Mouse (Mus musculus) intestine, embryonic 14.5 days (tissue): ENCODE data around the gene Tmem91. TPM values are rescaled to one million over a fixed set of nuclear protein-coding genes. Genes with fewer than 3 reads are reported as not detected.

Experiments used
- ATAC-seq: fragments of 200-750 bp; cut with Nextera tagmentation; replicated peaks from 2 replicates; pipeline ENCODE4 v1.8.0; 2017; ENCODE audit warnings: low read depth, moderate number of reproducible peaks, moderate TSS enrichment, moderate library complexity; ENCODE audit not compliant: low FRiP score, low TSS enrichment
- DNase-seq: peaks from one replicate; pipeline ENCODE4 v3.0.0-alpha.2; 2018; ENCODE audit warnings: low spot score
- H3K27ac ChIP-seq: fragments of 300-500 bp; sonication (generic); 2 replicates; pipeline ENCODE4 v1.5.1; 2014; ENCODE audit warnings: low read depth, mild to moderate bottlenecking, control low read depth
- H3K27me3 ChIP-seq: fragments of 300-500 bp; sonication (generic); replicated peaks from 2 replicates; pipeline ENCODE4 v1.6.1; 2014; ENCODE audit warnings: low read length, control low read depth; ENCODE audit not compliant: control insufficient read depth, insufficient read depth
- H3K36me3 ChIP-seq: fragments of 300-500 bp; sonication (generic); 2 replicates; pipeline ENCODE4 v1.6.1; 2014; ENCODE audit warnings: low read length, control low read depth; ENCODE audit not compliant: control insufficient read depth, insufficient read depth
- H3K4me1 ChIP-seq: fragments of 300-500 bp; sonication (generic); replicated peaks from 2 replicates; pipeline ENCODE4 v1.6.1; 2014; ENCODE audit warnings: low read length, control low read depth, mixed read lengths; ENCODE audit not compliant: control insufficient read depth, insufficient read depth
- H3K4me2 ChIP-seq: fragments of 300-500 bp; sonication (generic); 2 replicates; pipeline ENCODE4 v1.6.1; 2014; ENCODE audit warnings: low read length
- H3K4me3 ChIP-seq: fragments of 300-500 bp; sonication (generic); 2 replicates; pipeline ENCODE4 v1.5.1; 2014; ENCODE audit warnings: low read depth, low read length, control low read depth, mixed read lengths
- H3K9ac ChIP-seq: fragments of 300-500 bp; sonication (generic); 2 replicates; pipeline ENCODE4 v1.6.1; 2014; ENCODE audit warnings: mild to moderate bottlenecking, low read length
- H3K9me3 ChIP-seq: fragments of 300-500 bp; sonication (generic); 2 replicates; pipeline ENCODE4 v1.6.1; 2016; ENCODE audit warnings: low read length, control low read depth; ENCODE audit not compliant: control insufficient read depth
- WGBS: fragments of 180-500 bp; shearing (Covaris S2); extraction: QIAGEN DNeasy Blood & Tissue Kit; methylation state at CpG from one replicate; pipeline ENCODE4 v1.1.7; 2014; 5-methylcytosine and 5-hydroxymethylcytosine counted together
- polyA plus RNA-seq: library from polyadenylated mRNA; unstranded; fragments of >200 nt; fragmentation: Nextera tagmentation; extraction: Ambion mirVana; gene quantifications from 2 replicates; pipeline ENCODE4 v1.2.1, GENCODE M21; 2014

The Tmem91 gene
- polyA plus RNA-seq, 1 experiment from 2014 or later = 2.2 TPM

DNA sequence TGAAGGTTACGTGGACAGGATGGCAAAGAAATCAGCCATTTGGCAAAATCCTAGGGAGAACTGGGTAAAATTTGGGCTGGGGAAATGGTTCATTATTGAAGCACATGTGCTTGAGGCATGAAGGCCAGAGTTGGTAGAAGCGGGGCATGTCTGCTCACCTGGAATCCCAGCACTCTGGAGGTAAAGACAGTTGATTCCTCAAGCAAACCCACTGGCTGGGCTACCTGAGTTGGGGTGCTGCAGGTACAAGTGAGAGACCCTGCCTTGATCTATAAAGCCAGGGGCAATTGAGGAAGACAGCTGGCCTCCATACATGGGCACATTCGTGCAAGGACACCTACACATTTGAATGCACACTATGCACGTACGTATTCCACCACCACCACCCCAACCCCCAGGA, 54.9 kb downstream of the Tmem91 start:
- Histone ChIP-seq H3K36me3 (peaks cover 34% of the 10 kb centered on the region), H3K27me3 (no peaks in the 10 kb centered on the region), H3K4me3 (peak overlapping the region; percentile 51), H3K4me2 (peak overlapping the region; percentile 73), H3K9me3 (no peaks in the 10 kb centered on the region), H3K27ac (no peak overlapping the region), H3K9ac (no peak overlapping the region), H3K4me1 (peaks cover 5% of the 10 kb centered on the region)
- WGBS = 88% methylated on average over 5 of the region's 5 CpGs
- ATAC-seq = no peak
- DNase-seq = no peak

DNA sequence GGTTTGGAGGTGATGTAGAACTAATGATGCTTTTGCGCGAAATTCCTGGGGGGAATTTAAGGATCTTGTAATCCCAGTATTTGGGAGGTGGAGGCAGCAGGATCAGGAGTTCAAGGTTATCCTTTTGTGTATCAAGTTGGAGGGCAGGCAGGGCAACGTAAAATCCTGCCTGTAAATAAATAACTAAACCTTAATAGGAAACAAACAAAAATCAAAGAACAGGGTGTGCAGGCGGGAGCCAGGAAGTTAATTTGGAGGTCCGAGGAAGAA, 55.3 kb downstream of the Tmem91 start:
- WGBS = 18% methylated on average over 5 of the region's 5 CpGs
- Histone ChIP-seq H3K9me3 (no peaks in the 10 kb centered on the region), H3K4me2 (peak overlapping the region; percentile 73), H3K27ac (no peak overlapping the region), H3K36me3 (peaks cover 30% of the 10 kb centered on the region), H3K9ac (peak overlapping the region; percentile 34), H3K4me3 (peak overlapping the region; percentile 51), H3K27me3 (no peaks in the 10 kb centered on the region), H3K4me1 (peaks cover 5% of the 10 kb centered on the region)
- DNase-seq = no peak
- no peak for ATAC-seq

Other genes with a start within 250 kb of the Tmem91 start
- 12.0 and 13.1 TPM in 2 replicates for gene Ceacam1, start 197.6 kb downstream of the Tmem91 start, polyA plus RNA-seq
- gene Ceacam2, start 135.3 kb downstream of the Tmem91 start, polyA plus RNA-seq = 0.08 TPM in 1 of 2 replicates, not detected in the other
- gene Erich4, start 59.3 kb downstream of the Tmem91 start, polyA plus RNA-seq = 0.60 and 1.1 TPM in 2 replicates
- 40.9 and 43.4 TPM in 2 replicates for gene Dmac2, start 55.8 kb downstream of the Tmem91 start, polyA plus RNA-seq
- gene B3gnt8, start 48.5 kb downstream of the Tmem91 start, polyA plus RNA-seq = 3.9 and 5.4 TPM in 2 replicates
- 44.1 and 48.7 TPM in 2 replicates for gene Bckdha, start 16.2 kb downstream of the Tmem91 start, polyA plus RNA-seq
- gene Exosc5, start 16.0 kb downstream of the Tmem91 start, polyA plus RNA-seq = 93.8 and 98.4 TPM in 2 replicates
- 27.2 and 32.0 TPM in 2 replicates for gene B9d2, start 5.6 kb upstream of the Tmem91 start, polyA plus RNA-seq
- gene Tgfb1, start 11.8 kb upstream of the Tmem91 start, polyA plus RNA-seq = 2.4 and 3.2 TPM in 2 replicates
- 27.0 and 27.4 TPM in 2 replicates for gene Ccdc97, start 43.9 kb upstream of the Tmem91 start, polyA plus RNA-seq
- 65.1 and 68.4 TPM in 2 replicates for gene Hnrnpul1, start 79.6 kb upstream of the Tmem91 start, polyA plus RNA-seq
- 71.1 and 73.5 TPM in 2 replicates for gene Axl, start 113.5 kb upstream of the Tmem91 start, polyA plus RNA-seq
- gene Cyp2s1, start 141.7 kb upstream of the Tmem91 start, polyA plus RNA-seq = 30.6 and 34.6 TPM in 2 replicates
- not detected in 2 replicates for gene Cyp2b10, start 222.5 kb upstream of the Tmem91 start, polyA plus RNA-seq